Mouse (Mus musculus): ENCODE results near the gene Myadml2.

Myadml2 gene

DNA sequence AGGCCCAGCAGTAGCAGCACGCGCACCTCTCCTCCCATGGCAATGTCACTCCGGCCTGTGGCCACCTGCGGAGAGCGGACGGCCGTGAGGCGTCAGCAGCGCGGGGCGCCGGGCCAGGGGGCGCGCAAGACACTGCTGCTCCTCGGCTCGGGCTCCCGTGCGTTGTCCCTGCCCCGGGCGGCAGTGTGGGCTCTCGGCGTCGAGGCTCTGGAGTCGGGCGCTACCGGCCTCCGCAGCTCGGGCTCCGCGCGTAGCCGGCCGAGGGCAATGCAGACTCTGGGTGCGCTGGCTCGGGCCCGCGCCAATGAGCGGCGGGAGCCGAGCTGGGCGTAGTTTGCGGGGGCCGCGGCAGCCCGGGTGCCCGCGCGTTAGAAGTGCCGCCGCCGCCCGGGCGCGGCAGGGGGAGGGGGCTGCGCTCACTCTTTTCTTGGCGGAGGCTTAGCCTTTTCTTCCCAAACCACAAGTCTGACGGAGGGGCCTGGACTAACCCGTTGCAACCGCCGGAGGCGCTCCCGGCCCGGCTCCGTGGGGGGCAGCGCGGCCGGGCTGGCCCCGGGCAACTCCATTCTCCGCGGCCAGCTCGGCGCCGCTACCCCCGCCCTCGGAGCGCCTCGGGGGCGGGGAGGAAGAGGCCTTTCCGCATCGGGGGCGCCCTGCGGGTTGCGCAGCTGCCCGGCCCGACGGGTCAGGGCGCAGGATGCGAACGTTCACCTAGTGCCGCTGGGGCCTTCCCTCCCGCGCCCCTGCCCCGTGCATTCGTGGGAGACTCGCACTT is 12.5 kb upstream of the Myadml2 start:
- peak; percentile 39 to 53 for DNase-seq

GRCm38 (mm10) chr11:120659509-120660300 is 11.7 kb upstream of the Myadml2 start:
- DNase-seq, result peak in 1 of 2 experiments; percentile 28

DNA sequence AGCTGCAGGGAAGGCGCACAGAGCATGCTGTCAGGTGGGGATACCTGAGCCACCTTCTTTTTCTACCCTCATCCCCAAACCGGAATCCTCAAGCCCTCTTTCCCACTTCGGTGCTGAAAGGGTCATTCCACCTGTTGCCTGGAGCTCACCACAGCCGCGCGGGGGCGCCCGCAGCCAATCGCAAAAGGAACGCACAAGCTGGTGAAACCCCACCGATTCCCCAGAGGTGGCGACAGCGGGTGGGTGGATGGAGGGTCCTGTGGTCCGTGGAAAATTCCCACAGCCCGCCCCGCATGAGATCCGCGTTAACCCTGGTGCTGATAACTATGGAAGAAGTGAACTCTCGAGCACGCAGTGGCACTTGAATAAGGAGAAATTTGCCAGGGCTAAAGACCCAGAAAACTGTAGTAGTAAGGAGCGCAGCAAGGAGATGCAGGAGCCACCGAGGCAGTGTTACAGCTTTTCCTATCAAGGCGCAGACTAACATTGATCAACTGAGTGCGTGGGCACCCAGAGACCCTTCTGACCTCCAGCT is 11.0 kb upstream of the Myadml2 start:
- peak; percentile 71 to 86 for DNase-seq

GRCm38 (mm10) chr11:120657301-120657700 is 9.3 kb upstream of the Myadml2 start:
- DNase-seq, result peak; percentile 65 to 77

- DNase-seq, result peak in 1 of 2 experiments; percentile 33
Measured at GRCm38 (mm10) chr11:120654741-120655140, 6.8 kb upstream of the Myadml2 start.

DNA sequence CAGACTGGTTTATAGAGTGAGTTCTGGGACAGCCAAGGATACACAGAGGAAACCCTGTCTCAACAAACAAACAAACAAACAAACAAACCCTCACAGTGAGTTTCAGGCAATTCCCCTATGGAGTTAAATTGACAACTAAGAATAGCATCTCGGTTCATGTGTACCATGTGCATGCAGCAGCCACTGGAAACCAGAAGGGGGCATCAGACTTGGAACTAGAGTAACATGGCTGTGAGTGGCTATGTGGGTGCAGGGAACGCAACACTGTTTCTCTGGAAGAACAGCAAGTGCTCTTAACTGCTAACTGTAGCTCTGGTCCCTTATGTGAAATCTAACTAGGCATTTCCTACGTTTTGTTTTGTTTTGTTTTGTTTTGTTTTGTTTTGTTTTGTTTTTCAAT is 3.9 kb upstream of the Myadml2 start:
- no peak for DNase-seq

- DNase-seq, result no peak
Measured at GRCm38 (mm10) chr11:120647047-120647830, 719 bp downstream of the Myadml2 start.

GRCm38 (mm10) chr11:120643601-120643987 is 4.4 kb downstream of the Myadml2 start, which contains the start of gene Pycr1:
Gene Pycr1, minus strand, starts transcription at chr11:120643769.
- DNase-seq, result peak; percentile 89 to 94

GRCm38 (mm10) chr11:120642939-120643600 is 4.9 kb downstream of the Myadml2 start:
- DNase-seq, result no peak

DNA sequence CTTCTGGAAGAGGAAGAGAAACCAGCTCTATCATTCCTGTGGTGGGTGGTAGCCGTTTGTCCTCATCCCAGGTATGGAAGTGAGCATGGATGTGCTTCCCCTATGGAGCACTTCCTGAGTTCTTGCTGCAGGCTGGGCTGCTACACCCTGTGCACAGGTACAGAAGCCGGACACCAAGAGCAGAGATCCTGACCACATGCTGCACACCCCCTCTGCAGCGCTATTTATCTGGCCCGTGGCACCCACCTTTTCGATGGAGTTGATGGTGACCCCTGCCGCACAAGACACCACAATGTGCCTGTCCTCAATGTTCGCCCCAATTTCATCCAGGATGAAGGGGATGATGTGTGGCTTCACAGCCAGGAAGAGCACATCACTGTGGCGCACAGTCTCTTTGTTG is 6.1 kb downstream of the Myadml2 start:
- no peak for DNase-seq

- DNase-seq, result no peak
Measured at GRCm38 (mm10) chr11:120641255-120641654, 6.7 kb downstream of the Myadml2 start.

- no peak for DNase-seq
Measured at GRCm38 (mm10) chr11:120634810-120635209, 13.1 kb downstream of the Myadml2 start.

DNA sequence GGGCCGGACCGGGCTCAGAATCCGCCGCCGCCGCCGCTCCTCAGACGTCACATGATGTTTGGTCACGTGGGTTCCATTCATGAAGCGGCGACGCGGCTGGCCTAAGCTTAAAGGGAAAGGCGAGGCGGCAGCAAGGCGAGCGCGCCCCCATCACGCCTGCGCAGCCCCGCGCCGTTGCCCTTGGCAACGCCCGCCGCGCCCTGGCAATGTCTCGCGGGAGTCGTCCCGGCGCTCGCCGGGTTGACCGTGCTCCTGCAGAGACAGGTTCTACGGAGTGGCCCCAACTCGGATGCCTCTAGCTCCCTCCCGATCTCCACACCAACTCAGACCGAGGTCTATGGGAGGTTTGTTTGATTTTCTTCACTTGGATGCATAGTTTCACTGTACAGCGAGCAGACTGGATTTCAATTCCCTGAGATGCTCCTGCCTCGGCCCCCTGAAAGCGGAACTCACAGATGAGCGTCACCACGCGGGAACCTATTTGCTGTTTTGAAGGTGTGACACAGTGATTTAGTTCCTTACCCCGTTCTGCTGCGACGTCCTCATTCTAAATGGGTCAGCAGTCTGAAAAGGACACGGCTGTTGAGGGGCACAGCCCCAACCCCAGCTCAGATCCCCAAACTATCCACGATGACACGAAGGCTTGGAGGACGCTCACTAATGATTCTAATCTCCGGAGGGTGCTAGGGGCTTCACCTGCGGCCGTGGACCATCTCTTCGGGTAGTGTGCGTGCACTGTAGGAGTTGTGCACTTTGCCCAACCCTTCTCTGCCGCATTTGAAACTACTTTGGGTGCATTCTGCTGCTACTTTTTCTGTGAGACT is 14.2 kb downstream of the Myadml2 start, which contains the start of gene Mafg:
Gene Mafg, minus strand, starts transcription at position 81 of the 824 bp plus-strand sequence.
- DNase-seq, result peak; percentile 95

- DNase-seq, result peak; percentile 86 to 88
Measured at GRCm38 (mm10) chr11:120632559-120633519, 15.1 kb downstream of the Myadml2 start.

GRCm38 (mm10) chr11:120631726-120632448 is 16.1 kb downstream of the Myadml2 start:
- DNase-seq, result no peak

DNA sequence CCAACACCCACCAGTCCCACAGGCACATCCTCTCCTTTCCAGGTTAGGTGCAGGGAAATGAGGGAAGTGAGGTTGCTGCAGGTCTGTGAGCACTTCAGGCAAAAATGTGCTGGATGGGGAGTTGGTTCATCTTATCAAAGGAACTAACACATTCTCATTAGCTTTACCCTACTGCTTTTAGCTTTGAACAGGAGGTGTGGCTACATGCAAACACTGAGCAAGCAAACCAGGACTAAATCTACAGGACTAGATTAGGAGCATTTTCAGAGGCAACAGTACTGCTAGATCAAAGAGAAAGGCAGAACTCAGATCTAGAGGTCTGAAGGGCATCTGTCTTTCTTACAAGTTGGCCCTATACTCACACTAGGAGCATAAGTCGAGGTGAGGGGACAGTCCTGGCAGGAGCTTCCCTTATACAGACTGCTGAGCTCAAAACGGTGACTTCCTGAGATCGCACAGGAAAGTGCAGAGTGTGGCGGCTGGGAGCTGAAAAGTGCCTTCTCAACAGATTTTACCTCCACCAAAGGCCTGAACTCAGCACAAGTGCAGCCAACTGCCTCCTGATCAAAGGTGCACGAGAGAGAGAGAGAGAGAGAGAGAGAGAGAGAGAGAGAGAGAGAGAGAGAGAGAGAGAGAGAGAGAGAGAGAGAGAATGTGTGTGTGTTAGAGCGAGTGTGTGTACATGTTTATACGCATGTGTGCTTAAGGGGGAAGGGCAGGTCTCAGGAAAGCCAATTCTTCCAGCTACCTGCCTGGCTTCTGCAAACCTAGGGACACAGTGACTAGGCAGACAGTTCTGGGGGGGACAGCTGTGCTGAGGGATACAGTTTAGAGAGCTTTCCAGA is 16.9 kb downstream of the Myadml2 start:
- peak; percentile 75 to 77 for DNase-seq

DNA sequence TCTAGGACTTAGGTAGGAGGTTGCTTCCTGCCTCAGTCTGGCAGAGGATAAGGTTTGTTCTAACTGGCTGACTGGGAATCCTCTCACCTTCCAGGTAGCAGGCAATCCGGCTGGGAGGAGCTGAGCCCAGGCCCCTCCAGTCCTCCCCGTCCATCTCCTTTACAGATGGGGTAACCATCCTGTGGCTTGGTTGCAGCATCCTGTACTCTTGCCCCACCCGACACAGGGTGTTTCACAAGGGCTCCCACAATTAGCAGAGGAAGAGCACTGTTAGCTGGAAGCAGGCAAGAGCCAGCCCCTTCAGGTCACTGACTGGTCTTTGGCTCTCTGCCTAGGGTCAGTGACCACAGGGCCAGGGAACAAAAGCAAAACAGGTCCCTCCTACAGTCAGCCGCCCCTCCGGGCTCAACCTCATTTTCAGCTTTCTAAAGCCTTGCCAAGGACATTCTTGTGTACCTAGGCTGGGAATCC is 17.5 kb downstream of the Myadml2 start:
- DNase-seq, result peak; percentile 86 to 89

GRCm38 (mm10) chr11:120629911-120630310 is 18.0 kb downstream of the Myadml2 start:
- DNase-seq, result peak; percentile 67 to 69

All from kidney, adult 8-10 months (tissue).